Mouse (Mus musculus) midbrain, embryonic 16.5 days (tissue): Measurements from ENCODE around the gene Iqsec1. TPM values are rescaled to one million over a fixed set of nuclear protein-coding genes. Genes with fewer than 3 reads are reported as not detected.

Experiments used
- ATAC-seq: fragments of 200-750 bp; cut with Nextera tagmentation; 2 replicates; pipeline ENCODE4 v1.8.0; 2017; ENCODE audit warnings: moderate TSS enrichment
- H3K27ac ChIP-seq: fragments of 300-500 bp; sonication (generic); 2 replicates; pipeline ENCODE4 v1.5.1; 2014; ENCODE audit warnings: mild to moderate bottlenecking, low read length, mixed read lengths
- H3K27me3 ChIP-seq: fragments of 300-500 bp; sonication (generic); 2 replicates; pipeline ENCODE4 v1.6.1; 2014; ENCODE audit warnings: low read depth, low read length, mixed read lengths; ENCODE audit not compliant: control insufficient read depth, insufficient read depth
- H3K36me3 ChIP-seq: fragments of 300-500 bp; sonication (generic); 2 replicates; pipeline ENCODE4 v1.6.1; 2014; ENCODE audit warnings: mild to moderate bottlenecking, low read length, moderate library complexity, mixed read lengths; ENCODE audit not compliant: control insufficient read depth, insufficient read depth
- H3K4me1 ChIP-seq: fragments of 300-500 bp; sonication (generic); 2 replicates; pipeline ENCODE4 v1.6.1; 2014; ENCODE audit warnings: mild to moderate bottlenecking, low read length, mixed read lengths; ENCODE audit not compliant: control insufficient read depth, insufficient read depth
- H3K4me2 ChIP-seq: fragments of 300-500 bp; sonication (generic); 2 replicates; pipeline ENCODE4 v1.6.1; 2014; ENCODE audit warnings: mild to moderate bottlenecking, low read length, mixed read lengths
- H3K4me3 ChIP-seq: fragments of 300-500 bp; sonication (generic); 2 replicates; pipeline ENCODE4 v1.5.1; 2014; ENCODE audit warnings: low read depth, mild to moderate bottlenecking, low read length, moderate library complexity, mixed read lengths
- H3K9ac ChIP-seq: fragments of 300-500 bp; sonication (generic); 2 replicates; pipeline ENCODE4 v1.6.1; 2014; ENCODE audit warnings: low read depth, low read length, mixed read lengths
- H3K9me3 ChIP-seq: fragments of 300-500 bp; sonication (generic); replicated peaks from 2 replicates; pipeline ENCODE4 v1.6.1; 2014; ENCODE audit warnings: mild to moderate bottlenecking, low read length, mixed read lengths; ENCODE audit not compliant: control insufficient read depth, poor library complexity, severe bottlenecking
- WGBS: fragments of 180-500 bp; shearing (Covaris S2); extraction: QIAGEN DNeasy Blood & Tissue Kit; methylation state at CpG from one replicate; pipeline ENCODE4 v1.1.7; 2014; 5-methylcytosine and 5-hydroxymethylcytosine counted together
- polyA plus RNA-seq: library from polyadenylated mRNA; unstranded; fragments of >200 nt; fragmentation: Nextera tagmentation; extraction: Ambion mirVana; gene quantifications from 2 replicates; pipeline ENCODE4 v1.2.1, GENCODE M21; 2015

Gene Iqsec1
- polyA plus RNA-seq, 1 experiment from 2014 or later = 25.6 TPM

DNA sequence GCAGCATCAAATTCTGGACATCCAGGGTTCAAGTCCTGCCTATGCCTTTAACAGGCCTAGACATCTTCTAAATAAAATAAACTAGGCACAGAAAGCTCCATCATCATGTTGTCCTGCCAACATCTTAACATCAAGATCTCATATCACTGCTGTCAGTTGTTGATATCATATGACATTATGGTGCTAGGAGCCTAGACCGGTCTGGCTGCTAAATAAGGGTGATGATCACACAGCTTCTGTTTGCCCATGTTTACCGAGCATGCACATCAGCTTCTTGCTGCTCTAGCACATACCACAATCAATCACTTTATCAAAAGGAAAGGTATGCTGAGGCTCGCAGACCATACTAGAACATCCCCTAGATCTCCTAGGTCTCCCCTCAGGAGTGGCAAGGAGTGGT lies 54.8 kb downstream of the Iqsec1 start:
- Histone ChIP-seq H3K27ac (no peak overlapping the region), H3K4me2 (no peak overlapping the region), H3K4me3 (no peak overlapping the region), H3K36me3 (no peaks in the 10 kb centered on the region), H3K9ac (no peak overlapping the region), H3K4me1 (no peaks in the 10 kb centered on the region), H3K9me3 (no peaks in the 10 kb centered on the region), H3K27me3 (no peaks in the 10 kb centered on the region)
- ATAC-seq = no peak
- WGBS = 95% methylated on average over 3 of the region's 3 CpGs

DNA sequence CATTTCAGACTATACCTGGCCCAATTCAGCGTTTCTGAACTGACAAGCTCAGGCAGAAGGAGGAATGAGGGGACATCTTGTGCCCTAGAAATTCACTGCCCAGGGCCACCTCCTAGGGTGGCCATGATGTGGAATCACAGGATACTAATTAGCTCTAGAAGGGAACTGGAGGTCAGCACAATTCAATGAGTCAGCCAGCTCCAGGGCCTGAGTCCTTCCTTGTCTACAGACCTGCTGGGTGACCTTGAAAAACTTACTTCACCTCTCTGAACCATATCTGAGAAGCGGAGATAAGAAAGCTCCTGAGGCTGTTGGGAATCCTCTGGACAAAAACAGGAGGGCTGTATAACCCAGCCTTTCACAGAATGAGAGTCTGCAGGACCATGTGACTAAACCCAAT lies 59.7 kb downstream of the Iqsec1 start:
- H3K4me2 ChIP-seq = no peak overlapping the region
- H3K36me3 ChIP-seq = no peaks in the 10 kb centered on the region
- no peak overlapping the region for H3K27ac ChIP-seq
- no peak for ATAC-seq
- no peak overlapping the region for H3K4me3 ChIP-seq
- peaks cover 12% of the 10 kb centered on the region for H3K4me1 ChIP-seq
- WGBS = 85% methylated on average over 2 of the region's 2 CpGs
- H3K9ac ChIP-seq = no peak overlapping the region
- H3K27me3 ChIP-seq = no peaks in the 10 kb centered on the region
- no peaks in the 10 kb centered on the region for H3K9me3 ChIP-seq

DNA sequence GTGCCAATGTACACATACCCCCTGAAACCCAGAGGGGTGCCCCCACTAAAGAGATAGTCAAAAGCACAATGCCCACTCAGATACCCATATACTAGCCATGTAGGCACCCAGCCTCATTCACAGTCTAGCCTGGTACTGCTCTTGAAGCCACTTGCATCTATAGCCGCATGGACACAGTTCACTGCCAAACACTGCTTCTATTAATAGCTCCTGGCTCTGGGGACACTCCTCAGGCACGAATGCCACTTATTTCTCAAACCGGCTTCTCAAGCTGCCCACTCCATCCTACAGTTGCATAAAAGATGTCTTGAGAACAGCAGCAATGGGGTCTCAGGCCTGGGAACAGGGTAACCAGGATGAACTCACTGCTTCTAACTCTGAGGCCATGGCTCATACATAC lies 63.0 kb downstream of the Iqsec1 start:
- no peak for ATAC-seq
- Histone ChIP-seq H3K4me1 (peaks cover 15% of the 10 kb centered on the region), H3K4me2 (no peak overlapping the region), H3K27ac (no peak overlapping the region), H3K9ac (no peak overlapping the region), H3K36me3 (no peaks in the 10 kb centered on the region), H3K9me3 (no peaks in the 10 kb centered on the region), H3K4me3 (no peak overlapping the region), H3K27me3 (no peaks in the 10 kb centered on the region)
- WGBS = 47% methylated on average over 3 of the region's 3 CpGs

DNA sequence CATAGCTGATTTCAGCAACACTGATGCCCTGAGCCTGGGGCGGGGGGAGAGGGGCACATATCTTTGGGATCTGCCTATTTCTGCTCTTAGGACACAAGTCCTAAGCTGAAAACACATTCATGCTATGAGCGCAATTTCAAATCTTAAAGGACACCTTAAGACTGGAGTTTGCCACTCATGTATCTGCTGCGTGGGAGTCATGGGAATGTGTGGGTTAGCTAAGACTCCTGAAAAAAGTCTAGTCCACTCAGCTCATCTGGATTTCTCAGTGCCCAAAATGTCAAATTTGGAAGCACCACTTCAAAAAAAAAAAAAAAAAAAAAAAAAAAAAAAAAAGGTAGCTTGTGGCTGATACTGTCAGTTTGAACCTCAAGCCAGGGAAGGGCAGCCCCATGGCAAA lies 63.7 kb downstream of the Iqsec1 start:
- H3K9ac ChIP-seq = no peak overlapping the region
- 92% methylated on average over 3 of the region's 3 CpGs for WGBS
- no peaks in the 10 kb centered on the region for H3K36me3 ChIP-seq
- H3K27me3 ChIP-seq = no peaks in the 10 kb centered on the region
- no peak overlapping the region for H3K27ac ChIP-seq
- no peaks in the 10 kb centered on the region for H3K9me3 ChIP-seq
- H3K4me3 ChIP-seq = no peak overlapping the region
- peaks cover 15% of the 10 kb centered on the region for H3K4me1 ChIP-seq
- no peak overlapping the region for H3K4me2 ChIP-seq
- ATAC-seq = no peak

DNA sequence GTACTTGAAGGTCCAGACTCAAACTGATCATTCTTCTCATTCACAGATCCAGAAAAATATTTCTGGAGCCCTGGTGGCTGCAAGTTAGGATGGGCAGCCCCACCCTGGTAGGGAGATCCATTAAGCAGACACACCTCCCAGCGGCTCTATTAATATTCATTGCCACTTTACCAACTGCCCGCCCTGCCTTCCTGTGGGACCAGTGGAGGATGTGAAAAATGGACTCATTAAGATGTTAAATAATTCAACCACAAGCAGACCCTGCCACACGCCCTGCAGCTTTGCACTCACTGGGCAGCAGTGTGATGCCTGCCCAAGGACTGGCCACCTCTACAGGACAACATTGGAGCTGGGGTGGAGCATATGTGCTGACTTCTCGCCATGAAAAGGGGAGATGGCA lies 64.1 kb downstream of the Iqsec1 start:
- Histone ChIP-seq H3K4me3 (no peak overlapping the region), H3K36me3 (no peaks in the 10 kb centered on the region), H3K4me2 (no peak overlapping the region), H3K9ac (no peak overlapping the region), H3K27ac (no peak overlapping the region), H3K27me3 (no peaks in the 10 kb centered on the region), H3K4me1 (peaks cover 15% of the 10 kb centered on the region), H3K9me3 (no peaks in the 10 kb centered on the region)
- ATAC-seq = no peak
- 40% methylated on average over 4 of the region's 4 CpGs for WGBS

DNA sequence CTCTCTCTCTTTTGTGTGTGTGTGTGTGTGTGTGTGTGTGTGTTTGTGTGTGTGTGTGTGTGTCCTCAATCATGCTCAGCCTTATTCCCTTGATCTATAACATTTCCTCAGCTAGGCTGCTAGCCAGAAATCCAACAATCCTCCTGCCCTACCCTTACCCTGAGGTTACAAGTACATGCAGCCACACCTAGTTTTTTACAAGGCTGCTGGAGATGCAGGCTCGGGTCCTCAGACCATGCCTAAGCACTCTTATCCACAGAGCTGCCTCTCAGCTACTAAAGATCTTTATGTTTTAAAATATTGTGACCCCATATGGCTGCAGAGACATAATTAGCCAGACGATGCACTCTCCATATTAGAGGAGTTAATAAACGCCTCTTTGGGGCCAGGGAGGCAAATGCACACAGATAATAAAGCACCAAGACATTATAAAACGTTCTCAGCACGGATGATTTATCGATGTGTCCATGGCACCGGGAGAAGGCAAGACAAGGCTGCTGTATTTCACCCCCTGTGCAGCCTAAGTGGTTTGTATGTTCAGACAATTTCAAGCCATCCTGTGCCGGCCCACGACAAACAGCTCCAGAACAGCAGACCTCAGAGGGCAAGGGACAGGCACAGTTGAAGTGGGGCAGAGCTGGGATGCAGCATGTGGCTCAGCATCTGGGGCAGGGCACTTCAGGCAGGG lies 67.1 kb downstream of the Iqsec1 start:
- H3K36me3 ChIP-seq = no peaks in the 10 kb centered on the region
- peaks cover 15% of the 10 kb centered on the region for H3K4me1 ChIP-seq
- no peak overlapping the region for H3K27ac ChIP-seq
- WGBS = 56% methylated on average over 9 of the region's 9 CpGs
- H3K9me3 ChIP-seq = no peaks in the 10 kb centered on the region
- H3K4me3 ChIP-seq = no peak overlapping the region
- H3K9ac ChIP-seq = no peak overlapping the region
- no peak overlapping the region for H3K4me2 ChIP-seq
- no peaks in the 10 kb centered on the region for H3K27me3 ChIP-seq
- no peak for ATAC-seq

DNA sequence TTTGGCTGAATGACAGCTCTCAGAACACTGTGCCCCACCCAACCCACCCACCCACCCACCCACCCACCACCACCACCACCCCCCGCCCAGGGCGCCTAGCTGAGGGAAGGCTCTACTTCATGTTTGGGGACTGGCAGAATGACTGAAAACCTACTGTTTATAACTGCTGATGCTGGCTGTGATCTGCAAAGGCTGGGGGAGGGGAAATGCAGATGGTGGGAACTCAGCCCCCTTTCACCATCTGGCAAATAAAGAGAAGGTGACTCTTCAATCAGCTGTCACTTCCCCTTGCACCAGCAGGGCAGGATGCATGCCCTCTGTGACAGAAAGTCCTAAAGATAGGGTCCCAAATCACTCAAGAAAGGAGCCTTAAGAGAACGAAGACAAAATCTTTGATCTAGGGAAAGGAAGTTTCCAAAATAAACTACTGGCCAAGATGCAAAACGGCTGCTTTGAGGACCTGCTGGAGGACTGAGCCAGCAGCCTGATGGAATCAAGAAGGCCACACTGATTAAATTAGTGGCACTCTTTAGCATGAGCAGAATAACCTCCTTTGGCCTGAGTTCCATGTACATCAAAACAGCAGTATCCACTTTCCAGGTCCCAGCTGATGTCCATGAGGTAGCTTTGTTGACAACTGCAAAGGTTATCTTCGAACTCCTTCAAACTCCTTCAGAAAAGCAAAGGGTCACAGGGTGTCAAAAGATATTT lies 67.8 kb downstream of the Iqsec1 start:
- no peaks in the 10 kb centered on the region for H3K36me3 ChIP-seq
- WGBS = 73% methylated on average over 5 of the region's 5 CpGs
- peaks cover 15% of the 10 kb centered on the region for H3K4me1 ChIP-seq
- no peak for ATAC-seq
- H3K9ac ChIP-seq = no peak overlapping the region
- no peak overlapping the region for H3K4me2 ChIP-seq
- no peak overlapping the region for H3K4me3 ChIP-seq
- no peaks in the 10 kb centered on the region for H3K27me3 ChIP-seq
- H3K27ac ChIP-seq = no peak overlapping the region
- no peaks in the 10 kb centered on the region for H3K9me3 ChIP-seq

DNA sequence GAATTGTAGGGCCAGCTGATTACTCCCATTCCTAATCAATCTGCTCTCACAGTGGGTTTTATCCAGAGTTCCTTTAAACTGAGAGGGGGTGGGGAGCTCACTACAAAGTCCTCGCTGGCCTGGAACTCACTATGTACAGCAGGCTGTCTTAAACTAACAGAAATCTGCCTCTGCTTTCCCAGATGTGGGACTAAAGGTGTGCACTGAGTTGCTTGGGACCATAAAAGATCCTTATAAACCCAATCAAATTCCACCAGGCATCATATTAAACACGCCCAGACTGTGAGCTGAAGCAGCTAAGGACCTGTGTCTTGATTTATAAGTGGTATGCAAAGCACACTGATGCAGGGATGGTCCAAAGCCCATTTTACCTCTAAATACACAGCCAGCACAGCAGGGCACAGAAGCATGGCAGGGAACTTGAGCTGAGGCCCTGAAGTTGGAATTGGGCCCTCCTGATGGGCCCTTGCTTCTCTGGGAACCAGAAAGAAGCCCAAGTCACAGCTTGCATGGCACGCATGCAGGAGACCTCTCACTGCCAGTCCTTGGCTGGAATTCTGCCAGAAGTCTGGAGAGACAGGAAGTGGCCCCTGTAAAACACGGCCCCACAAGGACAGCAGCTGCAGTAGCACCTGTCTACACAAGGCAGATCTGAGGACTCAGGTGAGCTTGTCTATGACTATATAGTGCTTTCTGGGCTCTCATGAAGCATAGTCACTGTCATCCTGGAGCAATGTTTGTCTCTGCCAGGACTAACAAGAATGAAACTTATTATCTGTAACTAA lies 68.7 kb downstream of the Iqsec1 start:
- ATAC-seq = no peak
- no peaks in the 10 kb centered on the region for H3K36me3 ChIP-seq
- H3K9me3 ChIP-seq = no peaks in the 10 kb centered on the region
- no peak overlapping the region for H3K27ac ChIP-seq
- peaks cover 10% of the 10 kb centered on the region; the same call in 1 of the 2 replicates for H3K4me1 ChIP-seq
- no peak overlapping the region for H3K9ac ChIP-seq
- H3K4me2 ChIP-seq = no peak overlapping the region
- no peaks in the 10 kb centered on the region for H3K27me3 ChIP-seq
- H3K4me3 ChIP-seq = no peak overlapping the region
- 49% methylated on average over 4 of the region's 4 CpGs for WGBS

DNA sequence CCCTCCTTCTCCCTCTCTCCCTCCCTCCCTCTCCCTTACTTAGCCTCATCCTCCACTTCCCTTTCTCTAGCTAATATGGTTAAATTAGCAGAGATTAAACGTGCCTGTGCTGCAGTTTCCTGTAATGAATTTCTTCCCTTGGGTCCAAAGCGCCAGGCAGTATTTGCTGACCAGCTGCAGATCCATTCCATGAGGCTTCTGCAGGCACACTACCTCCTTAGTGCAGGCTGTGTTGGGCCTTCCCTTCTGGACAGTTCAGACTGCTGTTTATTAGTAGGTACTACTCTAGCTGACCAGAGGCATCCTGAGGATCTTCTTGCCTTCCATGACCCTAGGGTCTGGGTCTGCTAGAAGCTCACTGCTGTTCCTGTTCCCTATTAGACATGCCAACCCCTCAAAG lies 72.9 kb downstream of the Iqsec1 start:
- no peak for ATAC-seq

More for the DNA sequence above, 72.9 kb downstream of the Iqsec1 start:
- 49% methylated on average over 2 of the region's 2 CpGs for WGBS
- Histone ChIP-seq H3K9me3 (no peaks in the 10 kb centered on the region), H3K4me2 (no peak overlapping the region), H3K4me3 (no peak overlapping the region), H3K27ac (no peak overlapping the region), H3K36me3 (no peaks in the 10 kb centered on the region), H3K4me1 (peaks cover under 1% of the 10 kb centered on the region; the same call in 1 of the 2 replicates), H3K9ac (no peak overlapping the region), H3K27me3 (no peaks in the 10 kb centered on the region)
